Mouse (Mus musculus): Measurements from ENCODE around the gene Cyp17a1. TPM values are rescaled to one million over a fixed set of nuclear protein-coding genes. Genes with fewer than 3 reads are reported as not detected.

The Cyp17a1 gene
- 0.12 TPM for polyA plus RNA-seq (2015; fragmentation: Illumina TruSeq; extraction: RNeasy Lipid Tissue Mini Kit (QIAGEN cat#74804); ENCODE audit: insufficient read depth, low replicate concordance)

DNA sequence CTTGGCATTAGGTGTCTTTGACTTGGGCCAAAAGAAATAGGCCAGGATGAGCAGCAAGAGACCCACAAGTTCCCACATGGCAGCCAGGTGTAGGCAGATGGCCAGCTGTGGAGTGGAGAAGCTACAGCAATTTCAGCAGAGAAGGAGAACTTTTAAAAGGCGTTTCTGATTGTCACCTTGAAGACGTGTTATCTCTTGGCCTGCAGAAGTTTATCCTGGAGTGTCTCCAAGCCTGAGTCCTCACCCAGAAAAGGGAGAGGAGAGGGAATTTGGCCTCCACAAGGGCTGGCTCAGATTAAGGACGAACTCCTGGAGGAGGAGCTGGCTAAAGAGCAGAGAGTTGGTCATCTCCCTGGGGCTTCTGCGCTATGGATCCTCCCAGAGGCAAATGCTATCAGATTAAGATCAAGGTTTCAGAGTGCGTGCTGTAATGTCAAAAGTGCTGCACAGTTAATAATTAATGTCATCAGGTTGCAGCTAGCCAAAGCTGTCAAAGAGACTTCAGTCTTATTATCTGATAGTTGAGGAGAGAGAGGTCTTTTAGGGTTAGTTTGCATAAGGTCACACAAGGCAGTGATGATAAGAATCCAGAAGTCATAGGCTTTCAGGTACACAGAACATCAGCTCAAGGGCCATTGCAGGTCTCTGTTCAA is at the start of gene Cyp17a1:
Cyp17a1 (minus strand) TSS at position 407 of the 653 bp plus-strand sequence.

GRCm38 (mm10) chr19:46707296-46708151 is 34.6 kb upstream of the Cyp17a1 start, which contains the start of gene As3mt:
Gene As3mt, plus strand, starts transcription at chr19:46707458.

DNA sequence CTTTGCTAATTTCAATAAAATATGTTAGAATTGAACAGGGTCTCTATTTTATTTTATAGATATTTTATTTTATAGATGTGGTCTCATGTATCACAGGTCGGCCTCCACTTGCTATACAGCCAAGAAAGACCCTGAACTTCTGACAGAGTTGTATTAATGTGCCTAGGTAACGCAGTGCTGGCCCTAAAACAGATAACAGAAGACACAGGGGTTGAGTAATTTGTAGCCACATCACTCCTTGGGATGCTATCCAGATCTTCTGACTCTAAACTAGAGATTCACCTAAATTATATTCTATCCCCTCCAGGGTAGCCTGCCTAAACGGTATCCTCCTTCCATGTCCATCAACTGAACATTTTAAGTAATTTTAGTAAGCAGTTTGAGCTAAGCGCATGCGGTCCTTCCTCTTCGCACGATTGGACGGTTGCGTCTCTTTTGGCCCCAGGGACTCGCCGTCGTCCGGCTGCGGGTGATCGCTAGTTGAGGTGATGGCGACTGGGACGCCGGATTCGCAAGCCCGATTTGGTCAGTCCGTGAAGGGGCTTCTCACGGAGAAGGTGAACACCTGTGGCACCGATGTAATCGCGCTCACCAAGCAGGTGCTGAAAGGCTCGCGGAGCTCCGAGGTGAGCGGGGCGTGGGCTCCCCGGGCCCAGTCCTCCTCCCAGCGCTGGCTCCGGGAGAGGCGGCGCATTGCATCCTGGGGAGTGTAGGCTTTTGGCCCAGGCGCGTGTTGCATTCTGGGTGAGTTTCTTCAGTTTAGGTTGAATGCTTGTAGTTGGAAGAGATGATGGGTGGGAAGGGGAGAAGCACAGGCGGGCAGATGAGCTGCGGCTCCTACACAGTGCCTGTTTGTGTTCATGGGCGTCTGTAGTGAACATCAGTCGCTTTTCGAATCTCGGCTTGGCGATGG is 16.7 kb upstream of the Cyp17a1 start, which contains the start of gene Borcs7:
Borcs7 (plus strand) TSS at position 447 of the 913 bp plus-strand sequence.

Other genes with a start within 250 kb of the Cyp17a1 start
- gene Trim8, start 171.5 kb downstream of the Cyp17a1 start, polyA plus RNA-seq (2015; fragmentation: Illumina TruSeq; extraction: RNeasy Lipid Tissue Mini Kit (QIAGEN cat#74804); ENCODE audit: insufficient read depth, low replicate concordance), result 13.0 TPM
- gene Arl3, start 100.0 kb downstream of the Cyp17a1 start, polyA plus RNA-seq (2015; fragmentation: Illumina TruSeq; extraction: RNeasy Lipid Tissue Mini Kit (QIAGEN cat#74804); ENCODE audit: insufficient read depth, low replicate concordance), result 25.3 TPM
- 15.1 TPM for gene Sfxn2, start 99.8 kb downstream of the Cyp17a1 start, polyA plus RNA-seq (2015; fragmentation: Illumina TruSeq; extraction: RNeasy Lipid Tissue Mini Kit (QIAGEN cat#74804); ENCODE audit: insufficient read depth, low replicate concordance)
- gene Wbp1l, start 74.1 kb downstream of the Cyp17a1 start, polyA plus RNA-seq (2015; fragmentation: Illumina TruSeq; extraction: RNeasy Lipid Tissue Mini Kit (QIAGEN cat#74804); ENCODE audit: insufficient read depth, low replicate concordance), result 35.8 TPM
- 19.2 TPM for gene Borcs7, start 16.7 kb upstream of the Cyp17a1 start, polyA plus RNA-seq (2015; fragmentation: Illumina TruSeq; extraction: RNeasy Lipid Tissue Mini Kit (QIAGEN cat#74804); ENCODE audit: insufficient read depth, low replicate concordance)
- 28.0 TPM for gene As3mt, start 34.3 kb upstream of the Cyp17a1 start, polyA plus RNA-seq (2015; fragmentation: Illumina TruSeq; extraction: RNeasy Lipid Tissue Mini Kit (QIAGEN cat#74804); ENCODE audit: insufficient read depth, low replicate concordance)
- 2.2 TPM for gene Cnnm2, start 88.4 kb upstream of the Cyp17a1 start, polyA plus RNA-seq (2015; fragmentation: Illumina TruSeq; extraction: RNeasy Lipid Tissue Mini Kit (QIAGEN cat#74804); ENCODE audit: insufficient read depth, low replicate concordance)